Mouse (Mus musculus) ES-Bruce4 (cell line): ENCODE results near the gene Siva1.

Experiments used
- EP300 ChIP-seq: IDR thresholded peaks from 2 replicates; pipeline ENCODE4 v1.6.1; 2011; ENCODE audit warnings: low read depth, low read length; ENCODE audit not compliant: insufficient read depth
- POLR2A ChIP-seq: IDR thresholded peaks from one replicate; pipeline ENCODE4 v1.8.1; 2011; ENCODE audit warnings: low read length; ENCODE audit not compliant: insufficient read depth

GRCm38 (mm10) chr12:112646139-112646538 lies 1.7 kb downstream of the Siva1 start:
- TF ChIP-seq EP300, result no peak
- TF ChIP-seq POLR2A, result no peak
